Mouse (Mus musculus): ENCODE data around the gene Gm17067.
"Not testable (repeated sequence)": the region's sequence is repeated elsewhere in the genome, so short reads cannot be mapped to it uniquely, and the experiment has no call there.

Gm17067 gene

GRCm38 (mm10) chr7:42726917-42727316 is at the start of gene Gm17067:
TSS of gene Gm17067 (minus strand) at chr7:42727017.
- not testable (repeated sequence) for DNase-seq (ENCODE audit: low spot score in 2 of 2)

DNA sequence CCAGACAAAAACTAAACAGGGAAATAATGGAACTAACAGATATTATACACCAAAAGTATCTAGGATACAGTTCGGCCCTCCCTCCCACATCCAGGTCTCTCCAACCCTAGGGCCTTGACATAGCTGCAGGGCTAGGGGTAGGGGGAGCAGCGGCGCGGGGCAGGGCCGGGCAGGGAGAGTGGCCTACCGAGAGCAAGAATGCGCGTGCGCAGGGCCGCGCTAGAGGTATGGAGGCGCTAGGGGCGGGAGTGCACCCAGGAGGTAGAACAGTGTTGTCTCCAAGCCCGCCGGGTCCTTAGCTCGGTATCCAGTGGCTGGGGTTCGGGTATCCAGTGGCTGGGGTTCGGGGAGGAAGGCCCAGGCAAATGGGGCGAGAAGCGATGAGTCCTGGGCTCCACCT is 23.0 kb upstream of the Gm17067 start:
- DNase-seq (ENCODE audit: low spot score in 2 of 2): no peak

- DNase-seq (ENCODE audit: low spot score in 2 of 2): no peak
These were observed 11.9 kb upstream of the Gm17067 start for GRCm38 (mm10) chr7:42738536-42739210.

- not testable (repeated sequence) for DNase-seq (ENCODE audit: low spot score in 2 of 2)
These were observed 33.6 kb downstream of the Gm17067 start for GRCm38 (mm10) chr7:42693251-42693650.

- DNase-seq (ENCODE audit: low spot score in 2 of 2): peak; percentile 39 to 63
These were observed 34.3 kb downstream of the Gm17067 start, which contains the start of gene Zfp975 for GRCm38 (mm10) chr7:42692362-42693158. TSS of gene Zfp975 (minus strand) at chr7:42692742.

GRCm38 (mm10) chr7:42680081-42680480 is 46.7 kb downstream of the Gm17067 start:
- not testable (repeated sequence) for DNase-seq (ENCODE audit: low spot score in 2 of 2)

DNA sequence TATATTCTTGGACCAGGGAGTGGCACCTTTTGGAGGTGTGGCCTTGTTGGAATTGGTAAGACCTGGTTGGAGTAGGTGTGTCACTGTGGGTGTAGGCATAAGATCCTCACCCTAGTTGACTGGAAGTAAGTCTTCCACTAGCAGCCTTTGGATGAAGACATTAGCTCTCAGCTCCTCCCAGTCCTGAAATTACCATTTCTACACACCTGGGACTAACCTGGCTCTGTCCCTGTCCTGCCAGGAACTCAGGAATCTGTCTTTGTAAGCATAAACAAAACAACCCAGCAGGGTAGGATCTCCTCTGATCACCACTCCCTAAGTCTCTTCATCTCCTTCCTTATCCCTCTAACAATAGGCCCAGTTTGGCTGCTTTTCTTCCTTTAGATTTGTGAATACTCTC is 47.2 kb downstream of the Gm17067 start:
- DNase-seq (ENCODE audit: low spot score in 2 of 2): not testable (repeated sequence)

DNA sequence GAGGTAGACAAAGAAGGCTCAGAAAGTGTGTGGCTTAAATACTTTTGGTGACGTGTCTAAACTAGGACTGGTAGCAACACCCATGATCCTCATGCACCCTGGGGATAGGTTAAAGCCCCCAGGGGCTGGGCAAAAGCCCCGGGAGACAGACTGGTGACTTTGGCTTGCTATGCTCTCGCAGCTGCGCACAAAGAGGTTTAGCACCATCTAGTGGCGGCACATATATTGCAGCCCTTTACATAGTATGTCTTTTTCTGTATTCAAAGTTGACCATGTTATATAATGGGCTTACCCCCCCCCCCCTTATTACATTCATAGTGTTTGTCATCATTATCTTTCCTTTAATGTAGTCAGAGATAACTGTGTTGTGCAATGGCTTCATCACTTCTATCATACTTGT is 66.7 kb downstream of the Gm17067 start:
- DNase-seq (ENCODE audit: low spot score in 2 of 2): peak in 1 of 2 experiments; percentile 28
